Mouse (Mus musculus) ES-E14 (cell line): ENCODE data around the gene Sh3d21. TPM values are rescaled to one million over a fixed set of nuclear protein-coding genes. Genes with fewer than 3 reads are reported as not detected.

Experiments
- DNase-seq: peaks from one replicate; pipeline ENCODE4 v3.0.0-alpha.2; 2013; ENCODE audit warnings: low read depth, low spot score
- H3K27ac ChIP-seq: 2 replicates; pipeline ENCODE4 v1.5.1; 2012; ENCODE audit warnings: low read depth, mild to moderate bottlenecking, low read length, moderate library complexity, mixed read lengths; ENCODE audit not compliant: poor library complexity, insufficient read depth, severe bottlenecking
- H3K36me3 ChIP-seq: 2 replicates; pipeline ENCODE4 v1.6.1; 2012; ENCODE audit warnings: mild to moderate bottlenecking, low read length, moderate library complexity, mixed read lengths; ENCODE audit not compliant: control insufficient read depth, poor library complexity, insufficient read depth, severe bottlenecking
- H3K4me1 ChIP-seq, 2 experiments: fragments of 150-350 bp in 1 of 2; sonication (generic) in 1 of 2; 2 replicates each; pipeline ENCODE4 v1.6.1; 2012; ENCODE audit warnings: low read length in 2 of 2, mild to moderate bottlenecking in 1 of 2, mixed read lengths in 1 of 2; ENCODE audit not compliant: control insufficient read depth in 2 of 2, insufficient read depth in 2 of 2, poor library complexity in 1 of 2
- H3K4me3 ChIP-seq, 2 experiments: fragments of 150-350 bp in 1 of 2; sonication (generic) in 1 of 2; 2 replicates each; pipeline ENCODE4 v1.5.1; 2012; ENCODE audit warnings: low read length in 2 of 2, low read depth in 1 of 2, mild to moderate bottlenecking in 1 of 2, mixed read lengths in 1 of 2; ENCODE audit not compliant: insufficient read depth in 1 of 2, poor library complexity in 1 of 2, severe bottlenecking in 1 of 2
- H3K9ac ChIP-seq: 2 replicates; pipeline ENCODE4 v1.6.1; 2012; ENCODE audit warnings: low read depth, mild to moderate bottlenecking, low read length, mixed read lengths; ENCODE audit not compliant: poor library complexity, insufficient read depth, severe bottlenecking
- H3K9me3 ChIP-seq: fragments of 150-350 bp; sonication (generic); 2 replicates; pipeline ENCODE4 v1.6.1; 2012; ENCODE audit warnings: low read depth, mild to moderate bottlenecking, low read length; ENCODE audit not compliant: control insufficient read depth, insufficient read depth
- CHD2 ChIP-seq: IDR thresholded peaks from 2 replicates; pipeline ENCODE4 v1.6.1; 2014; ENCODE audit warnings: mild to moderate bottlenecking, low read depth, low read length, inconsistent platforms
- HCFC1 ChIP-seq: IDR thresholded peaks from 2 replicates; pipeline ENCODE4 v1.6.1; 2012; ENCODE audit warnings: low read length, inconsistent platforms, borderline replicate concordance; ENCODE audit not compliant: insufficient read depth
- MAFK ChIP-seq: IDR thresholded peaks from 2 replicates; pipeline ENCODE4 v1.6.1; 2014; ENCODE audit warnings: mild to moderate bottlenecking, low read depth, low read length, inconsistent platforms; ENCODE audit not compliant: insufficient read depth
- ZC3H11A ChIP-seq: IDR thresholded peaks from 2 replicates; pipeline ENCODE4 v1.6.1; 2012; ENCODE audit warnings: low read depth, mild to moderate bottlenecking, inconsistent platforms, low read length, borderline replicate concordance
- ZNF384 ChIP-seq: IDR thresholded peaks from 2 replicates; pipeline ENCODE4 v1.6.1; 2012; ENCODE audit warnings: low read depth, low read length, inconsistent platforms
- in situ Hi-C, 2 experiments: fragments of 600-800 bp; cut with MboI; formaldehyde crosslinking; loops; one replicate each; pipeline ENCODE4 v1.15.1; 2025; ENCODE audit warnings: low sequenced_read_pairs in 2 of 2, inconsistent platforms in 1 of 2; ENCODE audit not compliant: unreplicated experiment in 2 of 2
- total RNA-seq: library from RNA; depleted of rRNA; stranded (reverse); fragments of 300-350 nt; gene quantifications from 2 replicates; pipeline ENCODE4 v1.2.3, GENCODE M21; 2012

The Sh3d21 gene
- total RNA-seq, 1 experiment: 2.4 TPM

DNA sequence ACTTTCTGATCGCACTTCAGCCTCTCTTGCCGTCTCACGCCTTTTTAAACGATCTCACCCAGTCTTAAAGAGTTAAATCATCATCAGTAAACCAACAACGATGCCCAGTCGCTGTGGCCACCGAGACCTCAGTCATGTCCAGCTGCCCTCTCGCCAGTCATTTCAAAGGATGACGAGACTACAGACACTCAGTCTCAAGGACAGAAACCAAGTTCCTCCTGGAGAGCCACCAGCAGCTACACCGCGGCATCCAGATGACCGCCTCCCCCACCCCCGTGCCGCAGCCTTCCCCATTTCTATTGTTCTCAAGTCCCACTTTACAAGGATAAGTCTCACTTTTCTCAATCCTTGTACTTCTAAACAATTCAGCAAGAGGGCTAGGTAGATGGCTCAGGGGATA is 10.4 kb downstream of the Sh3d21 start:
- Histone ChIP-seq H3K36me3 (peaks cover 4% of the 10 kb centered on the region; the same call in 1 of the 2 replicates), H3K4me3 (no peak overlapping the region), H3K9me3 (no peaks in the 10 kb centered on the region), H3K4me1 (peaks cover 2 to 29% of the 10 kb centered on the region in 2 experiments; a peak in 3 of 4 replicates), H3K27ac (no peak overlapping the region), H3K9ac (no peak overlapping the region)
- in situ Hi-C loops: no loop called here
- TF ChIP-seq HCFC1 (no peak), MAFK (no peak), CHD2 (no peak), ZC3H11A (no peak), ZNF384 (no peak)
- DNase-seq: no peak

DNA sequence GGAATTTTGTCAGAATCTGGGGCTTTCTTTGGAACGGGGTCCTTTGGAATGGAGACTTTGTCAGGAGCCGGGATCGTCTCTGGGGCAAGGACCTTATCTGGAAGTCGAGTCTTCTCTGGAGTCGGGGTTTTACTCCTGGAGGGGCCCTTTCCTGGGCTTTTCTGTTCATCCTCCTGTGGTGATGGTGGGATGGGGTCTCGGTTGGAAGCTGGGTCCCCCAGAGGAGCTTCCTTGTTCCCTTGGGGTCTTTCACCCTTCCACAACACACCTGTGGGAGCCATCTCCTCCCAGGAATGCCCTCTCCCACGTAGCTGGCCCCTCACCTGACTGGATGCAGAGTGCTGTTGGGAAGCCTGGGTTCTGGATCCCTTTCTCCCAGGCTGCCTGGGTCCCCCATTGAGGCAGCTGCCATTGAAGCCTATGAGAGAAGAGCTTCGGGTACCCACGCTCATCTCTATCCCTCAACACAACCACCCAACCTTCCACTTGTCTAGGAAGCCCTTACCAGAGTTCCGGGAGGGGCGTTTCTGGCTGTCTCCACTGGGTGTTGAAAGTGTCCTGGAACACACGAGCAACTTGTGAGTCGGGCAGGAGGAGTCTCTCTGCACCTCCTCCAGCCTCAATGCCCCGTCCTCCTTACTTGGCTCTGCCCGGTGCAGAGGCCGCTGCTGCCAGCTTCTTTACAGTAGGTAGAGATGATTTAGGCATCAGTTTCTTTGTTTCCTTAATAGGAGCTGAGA is 11.4 kb downstream of the Sh3d21 start:
- H3K4me3 ChIP-seq: no peak overlapping the region
- no peak overlapping the region for H3K27ac ChIP-seq
- H3K9ac ChIP-seq: no peak overlapping the region
- peaks cover 2 to 30% of the 10 kb centered on the region in 2 experiments; a peak in 3 of 4 replicates for H3K4me1 ChIP-seq
- no peak for DNase-seq
- peaks cover 4% of the 10 kb centered on the region; the same call in 1 of the 2 replicates for H3K36me3 ChIP-seq
- TF ChIP-seq ZNF384 (no peak), MAFK (no peak), HCFC1 (no peak), ZC3H11A (no peak), CHD2 (no peak)
- H3K9me3 ChIP-seq: no peaks in the 10 kb centered on the region
- in situ Hi-C loops: no loop called here

DNA sequence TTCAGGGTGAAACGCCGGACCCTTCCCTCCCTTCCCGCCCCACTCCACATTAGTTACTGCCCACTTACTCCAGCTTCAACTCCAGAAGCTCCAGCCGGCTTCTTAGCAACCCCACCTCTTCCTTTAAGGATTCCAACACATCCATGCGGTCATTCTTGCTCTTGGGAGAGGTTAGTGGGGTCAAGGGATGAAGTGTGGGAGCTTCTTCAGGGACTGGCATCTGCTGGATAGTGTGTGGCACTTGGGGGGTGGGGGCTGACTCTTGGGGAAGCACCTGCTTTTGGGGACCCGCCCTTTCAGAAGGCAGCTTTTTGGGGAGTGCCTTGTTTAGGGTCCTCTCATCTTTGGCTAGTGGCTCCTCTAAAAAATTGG is 12.4 kb downstream of the Sh3d21 start:
- TF ChIP-seq MAFK: no peak
- TF ChIP-seq CHD2: no peak
- TF ChIP-seq ZNF384: no peak
- TF ChIP-seq HCFC1: no peak
- TF ChIP-seq ZC3H11A: no peak
- peaks cover 4% of the 10 kb centered on the region; the same call in 1 of the 2 replicates for H3K36me3 ChIP-seq
- H3K4me3 ChIP-seq: peak overlapping the region; percentile 10 to 22
- no peak for DNase-seq
- no peaks in the 10 kb centered on the region for H3K9me3 ChIP-seq
- peaks cover 4 to 30% of the 10 kb centered on the region in 2 experiments; a peak in 3 of 4 replicates for H3K4me1 ChIP-seq
- in situ Hi-C loops: no loop called here
- H3K27ac ChIP-seq: no peak overlapping the region; the same call in 1 of the 2 replicates
- no peak overlapping the region; the same call in 1 of the 2 replicates for H3K9ac ChIP-seq

DNA sequence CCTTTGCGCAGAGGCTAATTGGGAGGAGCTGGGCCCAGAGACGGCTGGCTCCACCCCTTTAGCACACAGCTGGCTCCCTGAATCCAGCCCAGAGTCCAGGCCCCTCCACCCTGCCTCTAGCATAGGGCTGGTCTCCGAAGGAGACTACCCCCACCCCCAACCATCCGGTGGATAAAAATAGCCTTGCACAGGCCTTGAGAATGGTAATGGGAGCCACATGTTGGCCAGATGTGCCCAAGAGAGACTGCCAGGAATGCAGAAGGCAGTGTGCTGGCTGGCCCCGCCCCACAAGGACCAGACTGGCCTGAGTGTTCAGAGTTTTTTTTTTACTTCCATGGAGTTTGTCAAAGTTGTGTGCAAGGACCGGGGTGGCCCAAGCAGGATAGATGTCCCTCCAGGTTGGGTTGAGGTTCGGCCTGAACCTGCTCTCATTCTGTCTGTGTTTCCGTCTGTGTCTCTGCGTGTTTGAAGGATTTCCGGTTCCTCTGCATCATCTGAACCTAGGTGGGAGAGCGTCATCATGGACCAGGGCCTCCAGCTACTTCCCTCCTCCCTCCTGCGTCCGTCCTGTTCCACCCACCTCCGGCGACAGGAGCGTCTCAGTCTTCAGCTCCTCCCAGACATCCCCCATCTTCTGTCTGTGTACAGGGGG is 12.9 kb downstream of the Sh3d21 start:
- Histone ChIP-seq H3K36me3 (peaks cover 4% of the 10 kb centered on the region; the same call in 1 of the 2 replicates), H3K27ac (peak overlapping the region; percentile 41), H3K9ac (peak overlapping the region; percentile 36; the same call in 1 of the 2 replicates), H3K4me3 (peak overlapping the region; percentile 10 to 22), H3K4me1 (peaks cover 4 to 27% of the 10 kb centered on the region in 2 experiments; a peak in 3 of 4 replicates), H3K9me3 (no peaks in the 10 kb centered on the region)
- TF ChIP-seq ZNF384 (peak; percentile 83), CHD2 (no peak)
- DNase-seq: peak; percentile 64
- in situ Hi-C loops: no loop called here
